Mouse (Mus musculus) limb, embryonic 15.5 days (tissue): ENCODE results near the gene Acsf2. TPM values are rescaled to one million over a fixed set of nuclear protein-coding genes. Genes with fewer than 3 reads are reported as not detected.
A peak's percentile ranks its signal among the peaks of the same experiment; 100 is the strongest.

Experiments used
- ATAC-seq: fragments of 200-750 bp; cut with Nextera tagmentation; 2 replicates; pipeline ENCODE4 v1.8.0; 2017; ENCODE audit warnings: low read depth, moderate TSS enrichment; ENCODE audit not compliant: insufficient number of reproducible peaks, low FRiP score, low TSS enrichment
- H3K27ac ChIP-seq: fragments of 300-500 bp; sonication (generic); 2 replicates; pipeline ENCODE4 v1.5.1; 2015; ENCODE audit warnings: moderate library complexity, mild to moderate bottlenecking, inconsistent platforms
- H3K27me3 ChIP-seq: fragments of 300-500 bp; sonication (generic); 2 replicates; pipeline ENCODE4 v1.6.1; 2015; ENCODE audit warnings: inconsistent platforms
- H3K36me3 ChIP-seq: fragments of 300-500 bp; sonication (generic); 2 replicates; pipeline ENCODE4 v1.6.1; 2015; ENCODE audit warnings: inconsistent platforms
- H3K4me1 ChIP-seq: fragments of 300-500 bp; sonication (generic); 2 replicates; pipeline ENCODE4 v1.6.1; 2015; ENCODE audit warnings: inconsistent platforms
- H3K4me2 ChIP-seq: fragments of 300-500 bp; sonication (generic); 2 replicates; pipeline ENCODE4 v1.6.1; 2015; ENCODE audit warnings: mild to moderate bottlenecking, inconsistent platforms
- H3K4me3 ChIP-seq: fragments of 300-500 bp; sonication (generic); 2 replicates; pipeline ENCODE4 v1.5.1; 2015; ENCODE audit warnings: mild to moderate bottlenecking, inconsistent platforms
- H3K9ac ChIP-seq: fragments of 300-500 bp; sonication (generic); 2 replicates; pipeline ENCODE4 v1.6.1; 2015; ENCODE audit warnings: inconsistent platforms
- H3K9me3 ChIP-seq: fragments of 300-500 bp; sonication (generic); 2 replicates; pipeline ENCODE4 v1.6.1; 2016; ENCODE audit warnings: inconsistent platforms
- WGBS: fragments of 180-500 bp; shearing (Covaris S2); methylation state at CpG from one replicate; pipeline ENCODE4 v1.1.7; 2015; 5-methylcytosine and 5-hydroxymethylcytosine counted together
- polyA plus RNA-seq: library from polyadenylated mRNA; unstranded; fragments of >200 nt; fragmentation: Nextera tagmentation; extraction: Ambion mirVana; gene quantifications from 2 replicates; pipeline ENCODE4 v1.2.1, GENCODE M21; 2015

Acsf2 gene
- polyA plus RNA-seq, 1 experiment from 2014 or later: 6.2 TPM

GRCm38 (mm10) chr11:94621458-94621852 is 19.8 kb upstream of the Acsf2 start:
- Histone ChIP-seq H3K4me3 (no peak overlapping the region), H3K27me3 (no peaks in the 10 kb centered on the region), H3K9me3 (no peaks in the 10 kb centered on the region), H3K27ac (no peak overlapping the region), H3K9ac (no peak overlapping the region), H3K4me1 (no peaks in the 10 kb centered on the region), H3K36me3 (no peaks in the 10 kb centered on the region), H3K4me2 (no peak overlapping the region)
- no peak for ATAC-seq

- H3K9ac ChIP-seq: no peak overlapping the region
- no peaks in the 10 kb centered on the region for H3K4me1 ChIP-seq
- H3K27me3 ChIP-seq: no peaks in the 10 kb centered on the region
- H3K36me3 ChIP-seq: no peaks in the 10 kb centered on the region
- no peak overlapping the region for H3K27ac ChIP-seq
- H3K4me2 ChIP-seq: no peak overlapping the region
- WGBS: 55% methylated on average over 6 of the region's 6 CpGs
- H3K4me3 ChIP-seq: no peak overlapping the region
- ATAC-seq: no peak
- no peaks in the 10 kb centered on the region for H3K9me3 ChIP-seq
Observed at GRCm38 (mm10) chr11:94620766-94621457, 19.2 kb upstream of the Acsf2 start.

- Histone ChIP-seq H3K36me3 (no peaks in the 10 kb centered on the region), H3K9ac (no peak overlapping the region), H3K27ac (no peak overlapping the region), H3K4me3 (no peak overlapping the region), H3K9me3 (no peaks in the 10 kb centered on the region), H3K4me1 (no peaks in the 10 kb centered on the region), H3K4me2 (no peak overlapping the region), H3K27me3 (no peaks in the 10 kb centered on the region)
- no peak for ATAC-seq
- 86% methylated on average over 2 of the region's 2 CpGs for WGBS
Observed at GRCm38 (mm10) chr11:94617646-94618045, 16.0 kb upstream of the Acsf2 start.

GRCm38 (mm10) chr11:94615494-94615893 is 13.8 kb upstream of the Acsf2 start:
- Histone ChIP-seq H3K9ac (no peak overlapping the region), H3K27ac (no peak overlapping the region), H3K9me3 (no peaks in the 10 kb centered on the region), H3K36me3 (no peaks in the 10 kb centered on the region), H3K27me3 (no peaks in the 10 kb centered on the region), H3K4me3 (no peak overlapping the region), H3K4me1 (no peaks in the 10 kb centered on the region), H3K4me2 (no peak overlapping the region)
- WGBS: 24% methylated on average over 4 of the region's 4 CpGs
- ATAC-seq: no peak

- Histone ChIP-seq H3K4me1 (no peaks in the 10 kb centered on the region), H3K4me2 (no peak overlapping the region), H3K4me3 (no peak overlapping the region), H3K9ac (no peak overlapping the region), H3K27me3 (no peaks in the 10 kb centered on the region), H3K9me3 (no peaks in the 10 kb centered on the region), H3K27ac (no peak overlapping the region), H3K36me3 (no peaks in the 10 kb centered on the region)
- no peak for ATAC-seq
- WGBS: 74% methylated on average over 4 of the region's 4 CpGs
Observed at GRCm38 (mm10) chr11:94614603-94615002, 12.9 kb upstream of the Acsf2 start.

GRCm38 (mm10) chr11:94610744-94611740 is 9.4 kb upstream of the Acsf2 start:
- H3K27ac ChIP-seq: no peak overlapping the region
- no peak overlapping the region for H3K4me3 ChIP-seq
- H3K4me2 ChIP-seq: no peak overlapping the region
- no peaks in the 10 kb centered on the region for H3K4me1 ChIP-seq
- no peak for ATAC-seq
- 62% methylated on average over 4 of the region's 4 CpGs for WGBS
- no peaks in the 10 kb centered on the region for H3K27me3 ChIP-seq
- no peaks in the 10 kb centered on the region for H3K9me3 ChIP-seq
- H3K36me3 ChIP-seq: no peaks in the 10 kb centered on the region
- no peak overlapping the region for H3K9ac ChIP-seq

GRCm38 (mm10) chr11:94602356-94602955 is 785 bp upstream of the Acsf2 start:
- H3K4me3 ChIP-seq: peak overlapping the region; percentile 57; the same call in 1 of the 2 replicates
- no peak for ATAC-seq
- peaks cover 20% of the 10 kb centered on the region for H3K4me1 ChIP-seq
- H3K9ac ChIP-seq: peak overlapping the region; percentile 48; the same call in 1 of the 2 replicates
- 67% methylated on average over 11 of the region's 11 CpGs for WGBS
- no peaks in the 10 kb centered on the region for H3K36me3 ChIP-seq
- H3K9me3 ChIP-seq: no peaks in the 10 kb centered on the region
- H3K27ac ChIP-seq: peak overlapping the region; percentile 67
- no peaks in the 10 kb centered on the region; the same call in 1 of the 2 replicates for H3K27me3 ChIP-seq
- peak overlapping the region; percentile 58 for H3K4me2 ChIP-seq

- H3K9me3 ChIP-seq: no peaks in the 10 kb centered on the region
- H3K9ac ChIP-seq: no peak overlapping the region
- peaks cover 20% of the 10 kb centered on the region for H3K4me1 ChIP-seq
- 91% methylated on average over 7 of the region's 7 CpGs for WGBS
- no peak overlapping the region for H3K27ac ChIP-seq
- H3K27me3 ChIP-seq: no peaks in the 10 kb centered on the region; the same call in 1 of the 2 replicates
- H3K4me3 ChIP-seq: peak overlapping the region; percentile 57; the same call in 1 of the 2 replicates
- ATAC-seq: no peak
- H3K36me3 ChIP-seq: no peaks in the 10 kb centered on the region
- H3K4me2 ChIP-seq: peak overlapping the region; percentile 58
Observed at GRCm38 (mm10) chr11:94600447-94600846, 1.2 kb downstream of the Acsf2 start.

GRCm38 (mm10) chr11:94598437-94599120 is 3.1 kb downstream of the Acsf2 start:
- no peak overlapping the region for H3K27ac ChIP-seq
- no peak overlapping the region for H3K4me3 ChIP-seq
- ATAC-seq: no peak
- no peaks in the 10 kb centered on the region; the same call in 1 of the 2 replicates for H3K27me3 ChIP-seq
- no peaks in the 10 kb centered on the region for H3K36me3 ChIP-seq
- H3K9ac ChIP-seq: no peak overlapping the region
- WGBS: 67% methylated on average over 6 of the region's 6 CpGs
- no peak overlapping the region for H3K4me2 ChIP-seq
- H3K4me1 ChIP-seq: peaks cover 20% of the 10 kb centered on the region
- H3K9me3 ChIP-seq: no peaks in the 10 kb centered on the region

GRCm38 (mm10) chr11:94597319-94597718 is 4.4 kb downstream of the Acsf2 start:
- no peak for ATAC-seq
- Histone ChIP-seq H3K27ac (no peak overlapping the region), H3K4me2 (no peak overlapping the region), H3K27me3 (no peaks in the 10 kb centered on the region), H3K4me1 (peaks cover 17% of the 10 kb centered on the region), H3K36me3 (no peaks in the 10 kb centered on the region), H3K4me3 (no peak overlapping the region), H3K9me3 (no peaks in the 10 kb centered on the region), H3K9ac (no peak overlapping the region)
- WGBS: 67% methylated on average over 4 of the region's 4 CpGs

GRCm38 (mm10) chr11:94596311-94596852 is 5.3 kb downstream of the Acsf2 start:
- no peaks in the 10 kb centered on the region for H3K27me3 ChIP-seq
- H3K4me1 ChIP-seq: peaks cover 16% of the 10 kb centered on the region
- 68% methylated on average over 7 of the region's 7 CpGs for WGBS
- H3K9me3 ChIP-seq: no peaks in the 10 kb centered on the region
- H3K36me3 ChIP-seq: no peaks in the 10 kb centered on the region
- no peak overlapping the region for H3K9ac ChIP-seq
- H3K4me2 ChIP-seq: no peak overlapping the region
- no peak overlapping the region for H3K27ac ChIP-seq
- H3K4me3 ChIP-seq: no peak overlapping the region
- no peak for ATAC-seq
